Comparison of ENCODE assay signal across 29 mouse cellular contexts in genomic region chr13:51996163-51996562, GRCm38 (mm10).
DNase-seq lines count a peak whose midpoint lies in the region; ATAC-seq and TF ChIP-seq lines count a peak whose summit lies in the region.
"Had no signal": no experiment of that assay in that cellular context is flagged by ENCODE, and none has a peak within 500 bp of the region (broad histone marks: within the 10 kb centered on the region; RNA-seq: fewer than 3 reads in every experiment).

No protein-coding gene starts in this region.

- no peak overlapping the region for H3K9ac ChIP-seq in CH12.LX (ENCODE audit: insufficient read depth, low read depth)
- H3K9ac ChIP-seq in stomach, postnatal 0 days (ENCODE audit: low read length): no peak overlapping the region
- no peak overlapping the region for H3K9ac ChIP-seq in liver, embryonic 12.5 days
- H3K9ac ChIP-seq: forebrain, embryonic 12.5 days; hindbrain, embryonic 13.5 days; limb, embryonic 13.5 days; liver, postnatal 0 days; neural tube, embryonic 15.5 days had no signal

- no peaks in the 10 kb centered on the region for H3K27me3 ChIP-seq in CH12.LX (replicated peaks)
- H3K27me3 ChIP-seq in stomach, postnatal 0 days (ENCODE audit: control insufficient read depth, insufficient read depth, low read length): no peaks in the 10 kb centered on the region
- no peaks in the 10 kb centered on the region for H3K27me3 ChIP-seq in liver, embryonic 12.5 days (replicated peaks)
- H3K27me3 ChIP-seq: limb, embryonic 13.5 days; neural tube, embryonic 15.5 days had no signal

- no peak for TF ChIP-seq POLR2A in CH12.LX (IDR thresholded peaks at IDR 0.05; ENCODE audit: low read depth, low read length)

- H3K4me1 ChIP-seq in CH12.LX (ENCODE audit: control insufficient read depth in 1 of 2, insufficient read depth in 2 of 2): peaks cover 12 to 13% of the 10 kb centered on the region in 2 experiments; a peak in 3 of 4 replicates
- no peaks in the 10 kb centered on the region for H3K4me1 ChIP-seq in stomach, postnatal 0 days (replicated peaks; ENCODE audit: control insufficient read depth, insufficient read depth)
- peaks cover 20% of the 10 kb centered on the region for H3K4me1 ChIP-seq in liver, embryonic 12.5 days
- H3K4me1 ChIP-seq: forebrain, embryonic 12.5 days; hindbrain, embryonic 13.5 days; neural tube, embryonic 15.5 days had no signal

- peak; percentile 53 for ATAC-seq in neutrophil, adult 5-6 weeks (ENCODE audit: extremely low read depth, insufficient number of reproducible peaks, low FRiP score, poor library complexity, severe bottlenecking)
- no peak for ATAC-seq in stomach, postnatal 0 days (ENCODE audit: low FRiP score, low TSS enrichment)
- no peak for ATAC-seq in liver, embryonic 12.5 days
- ATAC-seq: inflammation-experienced regulatory T-cells, adult 6 months; liver, postnatal 0 days had no signal

- 56% methylated on average over 4 of the region's 4 CpGs for WGBS in macrophage (ENCODE audit: missing documents)
- WGBS in stomach, postnatal 0 days: 64% methylated on average over 4 of the region's 4 CpGs
- WGBS in liver, embryonic 12.5 days (ENCODE audit: insufficient replicate concordance): 22% methylated on average over 4 of the region's 4 CpGs

- no peak for TF ChIP-seq RAD21 in CH12.LX (IDR thresholded peaks at IDR 0.05; ENCODE audit: low read depth, low read length)

- in situ Hi-C loops in CH12.LX (cut with MboI; ENCODE audit: low pct_ligation_motif_present, low pct_unique_long_range_greater_than_20kb, low sequenced_read_pairs): no loop called here

- H3K9me3 ChIP-seq in CH12.LX (replicated peaks; ENCODE audit: low read length): peaks cover 3% of the 10 kb centered on the region
- 0 out of 2 replicates have a peak, but pooled peaks cover 3% of the 10 kb centered on the region for H3K9me3 ChIP-seq in stomach, postnatal 0 days (ENCODE audit: control insufficient read depth, low read length)
- no peaks in the 10 kb centered on the region for H3K9me3 ChIP-seq in liver, embryonic 12.5 days (replicated peaks)
- H3K9me3 ChIP-seq: forebrain, embryonic 12.5 days; hindbrain, embryonic 13.5 days; neural tube, embryonic 15.5 days had no signal

- dilution Hi-C loops in CH12.LX (cut with MboI; ENCODE audit: extremely low pct_ligation_motif_present, extremely low pct_unique_long_range_greater_than_20kb, low sequenced_read_pairs): no loop called here

- H3K4me3 ChIP-seq in CH12.LX (replicated peaks in 1 of 3; ENCODE audit: low read depth in 2 of 3, low read length in 2 of 3, poor library complexity in 1 of 3): peak overlapping the region in 1 of 3 experiments; percentile 23
- H3K4me3 ChIP-seq in macrophage (ENCODE audit: inconsistent target): no peak overlapping the region
- no peak overlapping the region for H3K4me3 ChIP-seq in stomach, postnatal 0 days (ENCODE audit: low read depth, low read length)
- H3K4me3 ChIP-seq in liver, embryonic 12.5 days: no peak overlapping the region
- H3K4me3 ChIP-seq: forebrain, embryonic 12.5 days; hindbrain, embryonic 13.5 days; left cerebral cortex, adult 2 months; limb, embryonic 13.5 days; neural tube, embryonic 15.5 days had no signal

- no peak for TF ChIP-seq CTCF in CH12.LX (conservative IDR thresholded peaks at IDR 0.05 in 1 of 2, IDR thresholded peaks at IDR 0.05 in 1 of 2; ENCODE audit: low read depth in 2 of 2, low read length in 2 of 2)
- TF ChIP-seq CTCF in stomach, postnatal 0 days (IDR thresholded peaks at IDR 0.05; ENCODE audit: low read depth): no peak

- no peaks in the 10 kb centered on the region for H3K79me2 ChIP-seq in CH12.LX (replicated peaks; ENCODE audit: control insufficient read depth, extremely low read depth, insufficient read depth, poor library complexity, severe bottlenecking)
- H3K79me2 ChIP-seq in macrophage (ENCODE audit: inconsistent target): no peaks in the 10 kb centered on the region

- H3K27ac ChIP-seq in CH12.LX (ENCODE audit: insufficient read depth, low read depth) (no peak overlapping the region), macrophage (0 out of 2 replicates have a peak overlapping the region, but pooled peaks have one; percentile 10)
- no peak overlapping the region for H3K27ac ChIP-seq in stomach, postnatal 0 days (replicated peaks)
- H3K27ac ChIP-seq in liver, embryonic 12.5 days: no peak overlapping the region
- H3K27ac ChIP-seq: forebrain, embryonic 12.5 days; hindbrain, embryonic 13.5 days; left cerebral cortex, adult 2 months; limb, embryonic 13.5 days; neural tube, embryonic 15.5 days had no signal

- peak; percentile 34 for DNase-seq in adrenal gland, postnatal 14 days
- DNase-seq in adrenal gland, postnatal 4 days (ENCODE audit: low spot score in 2 of 2): no peak
- DNase-seq in CH12.LX (ENCODE audit: extremely low read depth): peak; percentile 37
- DNase-seq in retina, embryonic 14.5 days (ENCODE audit: low spot score): no peak
- no peak for DNase-seq in stomach, postnatal 0 days (ENCODE audit: low spot score)
- DNase-seq: adrenal gland, postnatal 25 days; cerebellum, adult 18-20 months; cerebellum, postnatal 10 days; gastrocnemius, postnatal 10 days; heart, postnatal 36 days; kidney, adult 11 months; kidney, postnatal 25 days; liver, postnatal 0 days; midbrain, embryonic 14.5 days; right cerebral cortex, adult 18-20 months; spleen, adult 18-20 months; thymus, adult 2 months; thymus, postnatal 4 days had no signal

- H3K36me3 ChIP-seq in CH12.LX (replicated peaks in 1 of 2; ENCODE audit: control insufficient read depth in 1 of 2, insufficient read depth in 1 of 2, low read length in 1 of 2): no peaks in the 10 kb centered on the region
- H3K36me3 ChIP-seq in macrophage (ENCODE audit: inconsistent target): no peaks in the 10 kb centered on the region
- no peaks in the 10 kb centered on the region for H3K36me3 ChIP-seq in stomach, postnatal 0 days (ENCODE audit: control insufficient read depth, insufficient read depth, low read length)
- H3K36me3 ChIP-seq in liver, embryonic 12.5 days: no peaks in the 10 kb centered on the region
- H3K36me3 ChIP-seq: forebrain, embryonic 12.5 days; hindbrain, embryonic 13.5 days; limb, embryonic 13.5 days; neural tube, embryonic 15.5 days had no signal

- no peak overlapping the region for H3K4me2 ChIP-seq in CH12.LX (ENCODE audit: insufficient read depth, low read depth, poor library complexity, severe bottlenecking)
- no peak overlapping the region for H3K4me2 ChIP-seq in stomach, postnatal 0 days (replicated peaks; ENCODE audit: low read depth)
- no peak overlapping the region for H3K4me2 ChIP-seq in liver, embryonic 12.5 days
- H3K4me2 ChIP-seq: forebrain, embryonic 12.5 days; heart, embryonic 11.5 days; hindbrain, embryonic 13.5 days; limb, embryonic 13.5 days; liver, embryonic 11.5 days; neural tube, embryonic 15.5 days had no signal

- peak; percentile 52 for TF ChIP-seq EP300 in CH12.LX (IDR thresholded peaks at IDR 0.05; ENCODE audit: low read length)
- TF ChIP-seq EP300 in stomach, postnatal 0 days (optimal IDR thresholded peaks at IDR 0.05): no peak

TF ChIP-seq in CH12.LX, 34 proteins besides CTCF, POLR2A, EP300 and RAD21:
- TF ChIP-seq BHLHE40 (IDR thresholded peaks at IDR 0.05; ENCODE audit: low read depth, low read length) (peak; percentile 29; the same call in 1 of the 2 replicates), JUND (conservative IDR thresholded peaks at IDR 0.05; ENCODE audit: low read depth, low read length) (peak; percentile 45; the same call in 1 of the 2 replicates), ETS1 (conservative IDR thresholded peaks at IDR 0.05; ENCODE audit: low read depth, low read length) (peak; percentile 16; the same call in 1 of the 2 replicates), E2F4 (IDR thresholded peaks at IDR 0.05; ENCODE audit: insufficient replicate concordance, low read depth, low read length) (no peak), ZC3H11A (IDR thresholded peaks at IDR 0.05; ENCODE audit: low read depth, low read length) (no peak), JUN (IDR thresholded peaks at IDR 0.05; ENCODE audit: insufficient read depth, low read depth, low read length) (peak; percentile 47; the same call in 1 of the 2 replicates)

Comparison
In these comparisons a context has a peak if more than half of its experiments do, and no peak if none do; other contexts are left out.
1. DNase-seq: peak in adrenal gland, postnatal 14 days (single experiment) and CH12.LX (single experiment); none in adrenal gland, postnatal 4 days (0 of 2), retina, embryonic 14.5 days (single experiment) and stomach, postnatal 0 days (single experiment).